Mouse (Mus musculus): ENCODE data around the gene Gm11009. TPM values are rescaled to one million over a fixed set of nuclear protein-coding genes. Genes with fewer than 3 reads are reported as not detected.

Gene Gm11009
- polyA plus RNA-seq (2015; fragmentation: Nextera tagmentation; extraction: Ambion mirVana): not detected in 2 replicates

GRCm38 (mm10) chr2:176319394-176319793 is at the start of gene Gm11009:
Gene Gm11009, minus strand, starts transcription at chr2:176319494.

Other genes with a start within 250 kb of the Gm11009 start
- gene Gm2004, start 169.7 kb downstream of the Gm11009 start, polyA plus RNA-seq (2015; fragmentation: Nextera tagmentation; extraction: Ambion mirVana): 0.31 and 0.35 TPM in 2 replicates
- 4.4 and 6.2 TPM in 2 replicates for gene 2210418O10Rik, start 92.9 kb downstream of the Gm11009 start, polyA plus RNA-seq (2015; fragmentation: Nextera tagmentation; extraction: Ambion mirVana)
- 7.1 and 9.0 TPM in 2 replicates for gene Gm14435, start 104.1 kb upstream of the Gm11009 start, polyA plus RNA-seq (2015; fragmentation: Nextera tagmentation; extraction: Ambion mirVana)
- 2.2 and 8.0 TPM in 2 replicates for gene Gm14434, start 167.3 kb upstream of the Gm11009 start, polyA plus RNA-seq (2015; fragmentation: Nextera tagmentation; extraction: Ambion mirVana)
- gene Zfp967, start 201.6 kb upstream of the Gm11009 start, polyA plus RNA-seq (2015; fragmentation: Nextera tagmentation; extraction: Ambion mirVana): not detected in 2 replicates